Mouse (Mus musculus) spleen, adult 2 months (tissue): Measurements from ENCODE around the gene Smad5.

ENCODE experiments used
- CTCF ChIP-seq: fragments of 200-500 bp; IDR thresholded peaks from 2 replicates; pipeline ENCODE4 v1.5.1; 2011; ENCODE audit warnings: mild to moderate bottlenecking, inconsistent platforms; ENCODE audit not compliant: insufficient read depth, insufficient read length, insufficient replicate concordance; ENCODE audit errors: extremely low read depth
- POLR2A ChIP-seq: fragments of 200-500 bp; IDR thresholded peaks from 2 replicates; pipeline ENCODE4 v1.6.1; 2011; ENCODE audit warnings: low read depth, low read length, inconsistent platforms

- TF ChIP-seq CTCF = no peak
- no peak for TF ChIP-seq POLR2A
These were observed 66.6 kb downstream of the Smad5 start for GRCm38 (mm10) chr13:56769431-56769830.
